Mouse (Mus musculus) bone marrow, adult 2 months (tissue): ENCODE results near the gene Olfr56.

Experiments
- CTCF ChIP-seq: fragments of 200-500 bp; IDR thresholded peaks from 2 replicates; pipeline ENCODE4 v1.5.1; 2011; ENCODE audit warnings: low read length, control low read depth; ENCODE audit not compliant: control insufficient read depth, insufficient read depth
- POLR2A ChIP-seq: fragments of 200-500 bp; IDR thresholded peaks from 2 replicates; pipeline ENCODE4 v1.6.1; 2011; ENCODE audit warnings: low read depth, mild to moderate bottlenecking, control low read depth, low read length, borderline replicate concordance; ENCODE audit not compliant: control insufficient read depth

DNA sequence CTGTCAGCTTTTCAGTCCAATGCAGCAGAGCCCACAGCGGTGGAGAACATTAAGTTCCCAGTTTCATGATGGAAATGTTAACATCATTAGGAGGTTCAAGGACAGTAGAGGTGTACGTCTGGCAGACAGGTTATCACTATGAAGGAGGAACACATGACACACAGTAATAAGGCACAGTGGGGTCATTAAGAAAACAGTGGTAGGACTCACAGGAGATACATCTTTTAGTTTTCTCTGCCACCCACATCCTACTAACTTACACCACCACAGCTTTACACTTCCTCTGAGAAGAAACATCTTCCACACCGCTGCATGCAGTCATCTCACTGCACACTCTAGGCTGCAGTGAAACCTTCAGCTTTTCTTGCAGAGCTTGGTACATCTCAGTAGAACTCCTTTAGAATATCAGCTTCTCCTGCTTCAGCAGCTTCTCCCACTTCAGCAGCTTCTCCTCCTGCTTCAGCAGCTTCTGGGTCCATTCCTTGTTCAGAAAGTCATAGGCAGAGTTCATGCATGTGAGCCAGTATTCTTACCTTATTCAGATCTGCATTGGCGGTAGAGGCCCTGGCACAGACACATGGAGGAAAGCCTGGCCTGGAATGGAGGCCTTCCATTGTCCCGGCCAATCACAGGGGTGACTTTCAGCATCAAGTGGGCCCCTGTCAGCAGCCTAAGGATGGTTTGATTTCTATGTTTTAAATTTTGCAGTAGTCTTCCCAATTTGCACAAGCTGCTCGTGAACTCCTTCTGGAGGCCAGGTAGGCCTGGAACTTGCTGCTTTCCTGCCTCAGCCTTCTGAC is 115.4 kb downstream of the Olfr56 start:
- TF ChIP-seq CTCF (no peak), POLR2A (no peak)
